Mouse (Mus musculus): ENCODE data around the gene Col4a6. TPM values are rescaled to one million over a fixed set of nuclear protein-coding genes. Genes with fewer than 3 reads are reported as not detected.

Col4a6 gene
- polyA plus RNA-seq (2014; fragmentation: Nextera tagmentation; extraction: Ambion mirVana), result 0.84 and 3.0 TPM in 2 replicates

DNA sequence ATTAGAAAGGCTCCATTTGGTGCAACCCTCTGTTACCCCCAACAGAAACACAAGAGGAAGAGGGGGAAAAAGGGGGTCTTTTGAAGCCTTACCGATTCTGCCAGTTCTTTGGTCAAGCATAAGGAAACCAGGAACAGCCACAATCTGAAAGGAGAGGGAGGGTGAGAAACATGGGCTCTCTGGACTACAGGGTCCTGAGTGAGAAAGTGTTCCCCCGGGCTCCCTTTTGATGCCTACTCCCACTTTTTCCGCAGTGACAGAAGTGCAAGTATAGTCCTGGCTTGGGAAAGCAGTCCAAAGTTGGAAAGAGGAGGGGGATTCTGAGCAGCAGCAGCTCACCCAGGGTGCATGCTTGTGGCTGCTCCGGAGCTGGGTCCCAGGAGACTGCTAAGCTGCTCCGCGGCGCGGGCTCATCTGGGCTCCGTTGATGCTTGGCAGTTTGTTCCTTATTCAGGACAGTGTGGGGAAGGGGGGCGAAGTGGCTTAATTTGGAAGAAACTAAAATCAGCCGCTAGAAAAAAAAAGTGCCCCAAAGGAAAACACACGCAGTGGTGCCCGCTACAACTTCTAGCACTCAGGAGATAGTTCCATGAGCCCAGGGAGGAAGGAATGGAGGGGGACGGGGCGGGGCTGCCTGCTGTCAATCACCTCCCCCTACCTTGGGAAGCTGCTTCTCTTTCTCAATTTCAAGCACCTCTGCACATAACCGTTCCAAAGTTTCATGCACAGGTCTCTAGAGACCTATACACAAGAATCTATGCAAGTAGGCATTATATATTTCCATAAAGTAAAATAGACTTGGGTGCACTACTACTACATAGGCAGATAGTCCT is at the start of gene Col4a6:
Gene Col4a6, minus strand, starts transcription at position 607 of the 833 bp plus-strand sequence.
- Histone ChIP-seq H3K4me2 (ENCODE audit: low read length) (peak within 1 kb of the TSS; percentile 66), H3K9ac (replicated peaks; ENCODE audit: low read length) (no peak within 1 kb of the TSS), H3K9me3 (ENCODE audit: control insufficient read depth, low read length) (no peaks in the 10 kb centered on the region), H3K36me3 (ENCODE audit: control insufficient read depth, insufficient read depth, low read length) (no peaks in the 10 kb centered on the region), H3K4me3 (replicated peaks; ENCODE audit: low read depth, low read length) (peak within 1 kb of the TSS; percentile 37), H3K27ac (replicated peaks; ENCODE audit: low read depth, low read length) (no peak within 1 kb of the TSS), H3K4me1 (ENCODE audit: control insufficient read depth, insufficient read depth, low read length) (no peaks in the 10 kb centered on the region), H3K27me3 (ENCODE audit: control insufficient read depth, insufficient read depth, low read length) (peaks cover 4% of the 10 kb centered on the region; the same call in 1 of the 2 replicates)
- peak; percentile 30 for DNase-seq
- 14% methylated on average over 16 of the region's 16 CpGs for WGBS
- no peak for ATAC-seq (ENCODE audit: low FRiP score, low TSS enrichment)

DNA sequence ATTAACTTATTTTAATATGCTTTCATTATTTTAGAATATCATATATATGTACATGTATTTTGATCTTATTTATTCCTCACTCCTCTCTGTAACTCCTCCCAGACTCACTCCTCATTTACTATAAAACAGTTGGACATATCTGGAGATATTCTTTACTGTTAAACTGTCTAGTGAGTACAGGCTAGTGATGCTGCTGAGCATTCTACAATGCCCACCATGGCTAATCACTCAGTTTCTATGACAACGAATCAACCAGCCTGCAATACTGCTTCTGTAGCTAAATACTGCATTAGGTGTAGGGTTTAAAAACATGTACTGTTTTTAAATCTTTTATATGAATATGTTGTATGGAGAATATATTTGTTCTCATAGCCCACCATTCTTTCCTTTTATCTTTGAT is 29.2 kb upstream of the Col4a6 start:
- no peak overlapping the region for H3K9ac ChIP-seq (replicated peaks; ENCODE audit: low read length)
- no peaks in the 10 kb centered on the region for H3K9me3 ChIP-seq (ENCODE audit: control insufficient read depth, low read length)
- H3K4me2 ChIP-seq (ENCODE audit: low read length), result no peak overlapping the region
- H3K4me1 ChIP-seq (ENCODE audit: control insufficient read depth, insufficient read depth, low read length), result no peaks in the 10 kb centered on the region
- H3K36me3 ChIP-seq (ENCODE audit: control insufficient read depth, insufficient read depth, low read length), result no peaks in the 10 kb centered on the region
- H3K27me3 ChIP-seq (ENCODE audit: control insufficient read depth, insufficient read depth, low read length), result no peaks in the 10 kb centered on the region
- no peak overlapping the region for H3K4me3 ChIP-seq (replicated peaks; ENCODE audit: low read depth, low read length)
- H3K27ac ChIP-seq (replicated peaks; ENCODE audit: low read depth, low read length), result no peak overlapping the region
- WGBS, result 91% methylated on average over 1 of the region's 1 CpGs
- DNase-seq, result peak; percentile 35
- ATAC-seq (ENCODE audit: low FRiP score, low TSS enrichment), result no peak

DNA sequence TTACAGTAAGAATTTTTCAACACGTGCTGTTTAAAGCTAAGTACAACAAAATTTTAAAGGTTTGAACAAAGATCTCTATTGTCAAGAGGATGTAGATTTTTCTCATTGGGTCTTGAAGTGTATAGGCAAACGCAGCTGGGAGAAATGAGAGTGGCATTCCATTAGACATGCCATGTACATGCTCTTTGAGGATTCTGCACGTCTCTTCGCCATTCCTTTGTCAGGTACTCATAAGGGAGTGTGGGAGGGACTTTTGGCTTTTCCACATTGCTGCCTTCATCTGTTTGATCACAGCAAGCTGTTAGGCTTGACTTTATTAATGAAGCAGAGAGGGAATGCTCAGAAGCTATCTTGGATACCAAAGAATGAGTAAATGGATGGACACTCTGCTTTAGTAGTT is 20.7 kb upstream of the Col4a6 start:
- no peak for ATAC-seq (ENCODE audit: low FRiP score, low TSS enrichment)
- Histone ChIP-seq H3K4me2 (ENCODE audit: low read length) (no peak overlapping the region), H3K27me3 (ENCODE audit: control insufficient read depth, insufficient read depth, low read length) (peaks cover 3% of the 10 kb centered on the region; the same call in 1 of the 2 replicates), H3K4me3 (replicated peaks; ENCODE audit: low read depth, low read length) (no peak overlapping the region), H3K36me3 (ENCODE audit: control insufficient read depth, insufficient read depth, low read length) (no peaks in the 10 kb centered on the region), H3K9me3 (ENCODE audit: control insufficient read depth, low read length) (no peaks in the 10 kb centered on the region), H3K27ac (replicated peaks; ENCODE audit: low read depth, low read length) (no peak overlapping the region), H3K9ac (replicated peaks; ENCODE audit: low read length) (no peak overlapping the region), H3K4me1 (ENCODE audit: control insufficient read depth, insufficient read depth, low read length) (no peaks in the 10 kb centered on the region)
- no peak for DNase-seq
- 62% methylated on average over 4 of the region's 4 CpGs for WGBS

DNA sequence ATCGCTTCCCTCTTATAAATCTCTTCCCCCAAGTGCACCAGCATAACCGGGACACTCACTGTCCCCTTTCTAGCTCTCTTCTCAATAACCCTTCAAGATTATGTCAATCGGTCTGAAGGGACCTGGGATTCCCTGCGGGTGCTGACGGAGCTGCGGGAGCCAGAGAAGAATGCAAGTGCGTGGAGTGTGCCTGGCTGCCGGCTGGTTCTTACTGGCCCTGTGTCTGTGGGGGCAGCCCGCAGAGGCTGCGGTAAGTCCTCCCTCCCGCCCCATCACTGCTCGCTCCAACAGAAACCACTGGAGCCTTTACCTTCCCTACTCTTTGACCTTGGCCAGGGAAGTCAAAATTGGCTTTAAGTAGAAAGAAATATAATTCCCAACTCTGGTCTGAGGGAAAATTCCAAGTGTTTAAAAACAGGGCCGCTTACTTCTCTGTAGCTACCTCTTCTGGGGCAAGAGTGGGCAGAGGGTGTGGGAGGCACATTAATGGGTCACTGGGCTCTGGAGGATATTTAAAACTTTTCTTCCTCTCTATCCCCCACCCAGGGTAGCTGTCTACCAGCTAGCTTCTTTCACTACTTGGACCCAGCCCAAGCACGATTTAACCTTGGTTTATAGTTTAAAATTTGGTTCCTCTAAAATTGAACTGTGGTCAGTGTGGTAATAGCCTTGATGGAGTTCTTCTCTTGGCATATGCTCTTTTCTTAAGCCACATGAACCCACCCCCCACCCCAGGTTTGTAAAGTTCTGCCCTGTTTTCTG is 1.9 kb upstream of the Col4a6 start:
- Histone ChIP-seq H3K27ac (replicated peaks; ENCODE audit: low read depth, low read length) (no peak overlapping the region), H3K4me3 (replicated peaks; ENCODE audit: low read depth, low read length) (peak overlapping the region; percentile 37), H3K36me3 (ENCODE audit: control insufficient read depth, insufficient read depth, low read length) (no peaks in the 10 kb centered on the region), H3K9ac (replicated peaks; ENCODE audit: low read length) (peak overlapping the region; percentile 37), H3K9me3 (ENCODE audit: control insufficient read depth, low read length) (no peaks in the 10 kb centered on the region), H3K4me1 (ENCODE audit: control insufficient read depth, insufficient read depth, low read length) (no peaks in the 10 kb centered on the region), H3K27me3 (ENCODE audit: control insufficient read depth, insufficient read depth, low read length) (peaks cover 4% of the 10 kb centered on the region; the same call in 1 of the 2 replicates), H3K4me2 (ENCODE audit: low read length) (peak overlapping the region; percentile 66)
- DNase-seq, result peak; percentile 11
- WGBS, result 18% methylated on average over 14 of the region's 14 CpGs
- ATAC-seq (ENCODE audit: low FRiP score, low TSS enrichment), result peak; percentile 43; the same call in 1 of the 2 replicates

DNA sequence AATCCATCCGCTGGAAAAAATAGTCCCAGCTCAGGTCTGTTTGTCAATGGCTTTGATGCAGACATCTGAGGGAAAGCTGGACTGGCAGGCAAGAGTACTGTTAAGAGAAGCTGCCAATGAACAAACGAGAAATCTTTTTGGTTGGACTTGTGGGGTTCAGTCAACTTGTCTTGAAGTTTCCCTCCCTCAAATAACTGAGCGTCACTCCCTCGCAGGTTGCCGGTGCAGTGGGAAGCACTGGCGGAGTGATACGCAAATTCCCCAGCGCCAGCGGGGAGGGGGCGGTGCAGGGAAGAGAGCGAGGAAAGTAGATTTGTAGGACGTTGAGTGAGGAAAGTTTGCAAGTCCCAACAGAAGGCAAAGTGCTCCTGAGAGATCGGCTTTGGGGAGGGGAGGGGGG is 1.2 kb upstream of the Col4a6 start, which contains the start of gene Col4a5:
Gene Col4a5, plus strand, starts transcription at position 276 of the 400 bp plus-strand sequence.
- peak; percentile 72; the same call in 1 of the 2 replicates for ATAC-seq (ENCODE audit: low FRiP score, low TSS enrichment)
- DNase-seq, result peak; percentile 82
- 16% methylated on average over 12 of the region's 13 CpGs for WGBS

DNA sequence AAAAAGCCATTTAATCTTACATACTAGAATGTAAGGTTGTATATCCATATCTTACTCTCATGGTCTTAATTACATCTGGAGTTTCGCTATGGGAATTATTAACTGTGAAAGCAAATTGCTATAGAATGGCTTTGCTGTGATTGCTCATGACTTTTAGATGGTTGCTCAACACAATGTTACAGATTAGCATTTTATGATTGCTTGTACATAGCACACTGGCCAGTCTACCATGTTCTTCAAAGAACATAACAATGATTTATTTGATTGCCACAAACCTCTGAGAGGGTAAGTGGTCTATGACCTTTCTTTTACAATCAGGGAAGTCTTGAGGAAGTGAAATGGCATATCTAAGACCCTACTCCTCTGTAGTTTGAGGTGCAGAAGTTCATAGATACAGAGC is 25.9 kb downstream of the Col4a6 start:
- Histone ChIP-seq H3K36me3 (ENCODE audit: control insufficient read depth, insufficient read depth, low read length) (no peaks in the 10 kb centered on the region), H3K27ac (replicated peaks; ENCODE audit: low read depth, low read length) (no peak overlapping the region), H3K9me3 (ENCODE audit: control insufficient read depth, low read length) (no peaks in the 10 kb centered on the region), H3K4me2 (ENCODE audit: low read length) (no peak overlapping the region), H3K9ac (replicated peaks; ENCODE audit: low read length) (no peak overlapping the region), H3K27me3 (ENCODE audit: control insufficient read depth, insufficient read depth, low read length) (peaks cover 6% of the 10 kb centered on the region; the same call in 1 of the 2 replicates), H3K4me3 (replicated peaks; ENCODE audit: low read depth, low read length) (no peak overlapping the region), H3K4me1 (ENCODE audit: control insufficient read depth, insufficient read depth, low read length) (no peaks in the 10 kb centered on the region)
- WGBS, result 74% methylated on average over 1 of the region's 1 CpGs
- ATAC-seq (ENCODE audit: low FRiP score, low TSS enrichment) (no peak), DNase-seq (no peak)

More for the DNA sequence above, 1.2 kb upstream of the Col4a6 start, which contains the start of gene Col4a5:
- Histone ChIP-seq H3K4me1 (ENCODE audit: control insufficient read depth, insufficient read depth, low read length) (no peaks in the 10 kb centered on the region), H3K36me3 (ENCODE audit: control insufficient read depth, insufficient read depth, low read length) (no peaks in the 10 kb centered on the region), H3K9ac (replicated peaks; ENCODE audit: low read length) (peak within 1 kb of the TSS; percentile 37), H3K4me2 (ENCODE audit: low read length) (peak within 1 kb of the TSS; percentile 66), H3K27ac (replicated peaks; ENCODE audit: low read depth, low read length) (no peak within 1 kb of the TSS), H3K9me3 (ENCODE audit: control insufficient read depth, low read length) (no peaks in the 10 kb centered on the region), H3K27me3 (ENCODE audit: control insufficient read depth, insufficient read depth, low read length) (peaks cover 4% of the 10 kb centered on the region; the same call in 1 of the 2 replicates), H3K4me3 (replicated peaks; ENCODE audit: low read depth, low read length) (peak within 1 kb of the TSS; percentile 37)

DNA sequence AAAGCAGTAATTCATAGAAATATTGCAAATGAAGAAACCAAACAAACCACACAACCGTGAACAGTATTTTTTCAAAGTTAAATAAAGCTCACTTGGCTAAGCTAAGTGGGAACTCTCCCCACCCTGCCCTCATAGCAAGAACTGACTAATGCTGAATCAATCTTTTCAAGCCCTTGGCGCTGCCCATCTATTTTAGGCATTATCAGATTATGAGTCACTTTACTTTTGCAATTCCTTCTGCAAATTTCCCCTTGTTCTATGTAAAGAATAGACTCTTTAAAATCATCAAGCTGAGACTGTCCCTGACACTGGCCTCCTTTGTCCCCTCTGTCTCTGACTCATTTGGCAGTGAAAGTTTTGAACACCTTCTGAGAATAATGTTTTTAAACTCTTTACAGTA is 34.5 kb downstream of the Col4a6 start:
- ATAC-seq (ENCODE audit: low FRiP score, low TSS enrichment) (no peak), DNase-seq (no peak)
- Histone ChIP-seq H3K9me3 (ENCODE audit: control insufficient read depth, low read length) (no peaks in the 10 kb centered on the region), H3K36me3 (ENCODE audit: control insufficient read depth, insufficient read depth, low read length) (no peaks in the 10 kb centered on the region), H3K4me3 (replicated peaks; ENCODE audit: low read depth, low read length) (no peak overlapping the region), H3K4me2 (ENCODE audit: low read length) (no peak overlapping the region), H3K27ac (replicated peaks; ENCODE audit: low read depth, low read length) (no peak overlapping the region), H3K9ac (replicated peaks; ENCODE audit: low read length) (no peak overlapping the region), H3K27me3 (ENCODE audit: control insufficient read depth, insufficient read depth, low read length) (no peaks in the 10 kb centered on the region), H3K4me1 (ENCODE audit: control insufficient read depth, insufficient read depth, low read length) (no peaks in the 10 kb centered on the region)
- 69% methylated on average over 2 of the region's 2 CpGs for WGBS

DNA sequence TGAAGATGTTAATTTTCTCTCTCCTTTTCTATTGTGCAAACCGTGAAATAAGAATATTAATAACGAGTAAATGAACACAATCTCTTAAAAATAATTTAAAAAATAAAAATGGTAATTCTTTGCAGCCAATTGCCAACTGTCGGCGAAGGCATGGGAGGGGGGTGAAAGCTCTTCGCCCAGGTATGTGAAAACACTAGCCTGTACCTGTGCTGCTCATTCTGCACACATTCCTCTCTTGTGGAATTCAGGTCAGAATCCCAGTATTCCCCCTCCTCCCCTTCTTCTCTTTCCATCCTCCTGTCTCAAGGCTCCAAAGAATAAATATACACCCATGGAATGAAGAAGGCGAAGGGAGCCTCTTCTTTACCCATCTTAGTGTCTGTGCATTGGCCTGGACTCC is 37.1 kb downstream of the Col4a6 start:
- WGBS, result 88% methylated on average over 6 of the region's 6 CpGs
- DNase-seq (no peak), ATAC-seq (ENCODE audit: low FRiP score, low TSS enrichment) (no peak)
- Histone ChIP-seq H3K4me3 (replicated peaks; ENCODE audit: low read depth, low read length) (no peak overlapping the region), H3K4me2 (ENCODE audit: low read length) (no peak overlapping the region), H3K9me3 (ENCODE audit: control insufficient read depth, low read length) (no peaks in the 10 kb centered on the region), H3K4me1 (ENCODE audit: control insufficient read depth, insufficient read depth, low read length) (no peaks in the 10 kb centered on the region), H3K9ac (replicated peaks; ENCODE audit: low read length) (no peak overlapping the region), H3K27ac (replicated peaks; ENCODE audit: low read depth, low read length) (no peak overlapping the region), H3K36me3 (ENCODE audit: control insufficient read depth, insufficient read depth, low read length) (no peaks in the 10 kb centered on the region), H3K27me3 (ENCODE audit: control insufficient read depth, insufficient read depth, low read length) (no peaks in the 10 kb centered on the region)

Measured in midbrain, embryonic 14.5 days (tissue).